Mouse (Mus musculus) layer of hippocampus, postnatal 36 days (tissue): ENCODE data around the gene Gata2. TPM values are rescaled to one million over a fixed set of nuclear protein-coding genes. Genes with fewer than 3 reads are reported as not detected.

Experiments
- total RNA-seq, 2 experiments: library from RNA; stranded (reverse); gene quantifications; 2 replicates each; pipeline ENCODE4 v1.2.3; 2021

The Gata2 gene
- total RNA-seq, 2 experiments from 2014 or later = 3.7 to 7.8 TPM

Other genes with a start within 250 kb of the Gata2 start
- 10 to 100 TPM; 63.5 to 71.7 TPM for gene H1fx, start 212.3 kb upstream of the Gata2 start, total RNA-seq
- 100 to 1,000 TPM; 312 to 316 TPM for gene Rab7, start 148.6 kb upstream of the Gata2 start, total RNA-seq
- gene Rpn1, start 109.4 kb upstream of the Gata2 start, total RNA-seq = 100 to 1,000 TPM; 185 to 192 TPM
- gene Dnajb8, start 28.4 kb downstream of the Gata2 start, total RNA-seq = not detected